Mouse (Mus musculus): ENCODE measurements around the gene Cend1. TPM values are rescaled to one million over a fixed set of nuclear protein-coding genes. Genes with fewer than 3 reads are reported as not detected.

Cend1 gene
- polyA plus RNA-seq, 1 experiment: 1.3 TPM

DNA sequence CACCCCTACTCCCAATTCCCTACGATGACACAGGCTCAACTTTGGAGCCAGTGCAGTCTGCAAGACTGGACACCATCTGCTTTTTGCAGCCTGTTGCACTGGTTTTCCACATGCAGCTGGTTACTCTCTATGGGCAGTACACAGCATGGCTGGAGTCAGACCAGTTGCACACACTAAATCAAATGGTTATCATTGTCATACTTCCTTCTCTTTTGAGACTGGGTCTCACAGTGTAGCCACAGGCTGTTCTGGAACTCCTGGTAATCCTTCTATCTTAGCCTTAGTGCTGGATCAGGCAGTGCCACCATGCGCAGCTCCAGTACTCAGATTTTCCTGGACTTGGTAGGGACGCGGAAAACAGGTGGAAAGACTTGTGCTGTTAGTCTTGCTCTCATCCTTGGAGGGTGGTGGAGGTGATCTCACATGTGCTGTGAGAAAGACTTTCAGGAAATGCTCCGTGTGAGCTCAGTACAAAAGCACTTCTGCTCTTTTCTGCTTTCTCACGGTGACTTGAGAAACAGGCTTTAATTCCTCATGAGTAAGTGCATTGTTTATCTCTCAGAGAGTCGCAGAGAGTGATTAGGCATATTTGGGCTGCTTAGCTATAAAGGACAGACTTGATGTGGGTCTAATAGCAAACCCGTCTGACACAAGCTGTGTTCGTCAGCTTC lies 36.6 kb downstream of the Cend1 start:
- no peak for DNase-seq (ENCODE audit: low spot score)

DNA sequence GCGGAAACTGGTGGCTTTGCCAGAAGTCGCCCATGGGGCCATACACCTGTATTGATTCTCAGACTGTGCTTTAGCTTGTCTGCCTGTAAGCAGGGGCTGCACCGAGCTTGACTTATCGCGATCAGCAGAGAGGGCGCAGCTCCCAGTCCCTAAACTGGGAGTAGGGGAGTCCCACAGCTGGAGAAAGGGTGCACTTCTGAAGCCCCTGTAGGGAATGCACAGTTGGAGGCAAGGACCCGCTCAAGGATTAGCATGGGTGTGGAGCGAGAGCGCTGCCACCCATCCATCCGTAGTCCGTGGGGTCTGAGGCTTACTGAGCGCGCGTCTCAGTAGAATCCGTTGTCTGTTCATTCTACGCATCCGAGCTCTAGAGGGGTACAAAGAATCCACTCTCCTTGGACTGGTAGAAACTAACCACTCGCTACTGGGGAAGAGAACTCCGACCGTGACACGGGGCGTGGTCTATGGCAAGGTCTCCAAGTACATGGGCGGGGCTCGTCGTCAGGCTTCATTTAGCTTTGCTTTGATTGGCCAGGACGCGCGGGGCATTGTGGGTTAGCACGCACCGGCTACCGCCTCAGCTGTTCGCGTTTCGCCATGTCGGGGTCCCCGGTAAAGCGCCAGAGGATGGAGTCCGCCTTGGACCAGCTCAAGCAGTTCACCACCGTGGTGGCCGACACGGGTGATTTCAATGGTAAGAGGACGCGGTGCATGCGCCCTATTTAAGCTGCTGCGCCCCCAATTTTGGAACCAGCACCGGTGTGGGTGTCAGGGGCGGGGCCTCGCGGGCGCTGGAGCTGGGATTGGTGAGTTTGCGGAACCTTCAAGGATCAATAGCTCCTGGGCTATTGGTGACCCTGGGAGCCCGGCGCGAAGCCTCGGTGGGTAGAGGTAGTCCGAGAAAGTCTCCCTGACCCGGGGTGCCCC lies 37.4 kb downstream of the Cend1 start, which contains the start of gene Taldo1:
Gene Taldo1, plus strand, starts transcription at position 575 of the 927 bp plus-strand sequence.
- peak; percentile 92 for DNase-seq (ENCODE audit: low spot score)

DNA sequence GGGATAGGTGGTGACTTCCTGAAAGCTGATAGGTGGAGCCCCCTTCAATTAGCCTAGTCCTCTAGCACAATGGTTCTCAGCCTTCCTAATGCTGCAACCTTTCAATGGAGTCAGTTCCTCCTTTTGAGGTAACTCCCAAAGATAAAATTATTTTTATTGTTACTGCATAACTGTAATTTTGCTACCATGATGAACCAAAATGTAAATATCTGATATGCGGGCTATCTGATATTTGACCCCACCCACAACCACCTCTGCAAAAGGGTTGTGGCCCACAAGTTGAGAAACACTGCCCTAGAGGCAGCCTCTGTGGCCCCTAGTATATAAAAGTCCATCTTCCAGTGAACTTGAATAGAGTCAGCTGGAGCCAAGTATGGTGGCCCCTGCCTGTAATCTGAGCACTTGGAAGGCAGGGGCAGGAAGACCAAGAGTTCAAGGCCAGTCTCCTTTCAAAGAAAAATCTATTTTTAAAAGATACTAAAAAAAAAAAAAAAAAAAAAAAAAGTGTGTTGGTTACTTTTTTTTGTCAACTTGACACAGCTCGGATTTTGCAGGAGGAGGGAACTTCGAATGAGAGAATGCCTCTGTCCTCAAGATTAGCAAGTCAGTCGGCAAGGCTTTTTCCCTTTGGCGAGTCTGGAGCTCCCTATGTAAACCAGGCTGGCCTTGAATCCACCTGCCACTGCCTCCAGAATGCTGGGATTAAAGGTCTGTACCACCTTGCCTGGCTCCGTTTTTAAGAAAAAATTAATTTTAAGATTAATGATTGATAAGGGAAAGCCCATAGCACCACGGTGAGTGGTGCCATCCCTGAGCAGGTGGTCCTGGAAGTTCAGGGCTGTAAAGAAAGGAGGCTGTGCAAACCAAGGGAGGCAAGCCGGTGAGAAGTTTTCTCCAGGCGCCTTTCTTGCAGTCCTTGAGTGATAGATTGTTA lies 38.7 kb downstream of the Cend1 start:
- no peak for DNase-seq (ENCODE audit: low spot score)

DNA sequence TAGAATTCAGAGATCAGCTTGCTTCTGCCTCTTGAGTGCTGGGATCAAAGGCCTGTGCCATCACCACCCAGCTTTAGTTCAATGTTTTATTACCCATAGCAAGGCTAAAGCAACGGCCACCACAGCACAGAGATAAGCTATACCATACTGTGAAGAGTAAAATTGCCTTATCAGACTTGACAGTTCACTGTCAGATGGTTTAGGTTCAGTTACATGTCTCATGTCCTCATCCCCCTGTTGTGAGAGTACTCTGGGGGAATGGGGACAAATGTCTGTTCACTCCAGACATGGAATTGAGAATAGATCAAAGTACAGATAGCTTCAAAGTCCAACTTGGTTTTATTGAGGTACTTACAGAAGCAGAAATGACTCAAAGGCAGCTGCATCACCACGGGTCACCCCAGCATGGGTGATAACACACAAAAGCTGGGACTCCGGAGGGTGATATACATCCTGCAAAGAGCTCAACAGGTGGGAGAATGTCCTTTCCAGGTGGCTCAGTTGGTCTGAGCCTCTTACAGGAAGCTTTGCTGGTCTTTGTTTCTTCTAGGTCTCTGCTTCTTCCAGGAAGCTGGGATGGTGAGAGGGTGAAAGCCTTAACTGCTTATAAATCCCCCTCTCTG lies 40.7 kb downstream of the Cend1 start:
- DNase-seq (ENCODE audit: low spot score): no peak

DNA sequence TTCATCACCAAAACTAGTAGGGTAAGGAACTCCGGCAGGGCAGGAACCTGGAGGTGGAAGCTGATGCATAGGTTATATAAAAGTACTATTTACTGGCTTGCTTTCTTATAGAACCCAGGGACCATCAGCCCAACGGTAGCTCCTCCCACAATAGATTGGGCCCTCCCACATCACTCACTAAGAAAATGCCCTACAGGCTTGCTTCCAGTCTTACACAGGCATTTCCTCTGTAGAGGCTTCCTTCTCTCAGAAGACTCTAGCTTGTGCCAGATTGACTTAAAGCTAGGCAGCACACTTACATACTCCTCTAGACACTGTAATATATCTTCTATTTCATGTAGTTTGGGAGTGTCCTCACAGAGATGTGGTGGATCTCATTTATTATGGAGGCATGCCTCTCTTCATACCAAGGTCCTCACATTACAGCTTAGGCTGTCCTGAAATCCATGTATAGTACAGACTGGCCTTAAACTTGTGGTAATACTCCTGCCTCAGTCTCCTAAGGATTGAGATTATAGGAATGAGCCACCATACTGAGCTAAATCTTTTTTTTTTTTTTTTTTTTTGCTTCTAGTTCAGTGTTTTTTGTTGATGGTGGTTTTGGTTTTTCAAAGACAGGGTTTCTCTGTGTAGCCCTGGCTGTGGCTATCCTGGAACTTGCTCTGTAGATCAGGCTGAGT lies 41.3 kb downstream of the Cend1 start:
- no peak for DNase-seq (ENCODE audit: low spot score)

DNA sequence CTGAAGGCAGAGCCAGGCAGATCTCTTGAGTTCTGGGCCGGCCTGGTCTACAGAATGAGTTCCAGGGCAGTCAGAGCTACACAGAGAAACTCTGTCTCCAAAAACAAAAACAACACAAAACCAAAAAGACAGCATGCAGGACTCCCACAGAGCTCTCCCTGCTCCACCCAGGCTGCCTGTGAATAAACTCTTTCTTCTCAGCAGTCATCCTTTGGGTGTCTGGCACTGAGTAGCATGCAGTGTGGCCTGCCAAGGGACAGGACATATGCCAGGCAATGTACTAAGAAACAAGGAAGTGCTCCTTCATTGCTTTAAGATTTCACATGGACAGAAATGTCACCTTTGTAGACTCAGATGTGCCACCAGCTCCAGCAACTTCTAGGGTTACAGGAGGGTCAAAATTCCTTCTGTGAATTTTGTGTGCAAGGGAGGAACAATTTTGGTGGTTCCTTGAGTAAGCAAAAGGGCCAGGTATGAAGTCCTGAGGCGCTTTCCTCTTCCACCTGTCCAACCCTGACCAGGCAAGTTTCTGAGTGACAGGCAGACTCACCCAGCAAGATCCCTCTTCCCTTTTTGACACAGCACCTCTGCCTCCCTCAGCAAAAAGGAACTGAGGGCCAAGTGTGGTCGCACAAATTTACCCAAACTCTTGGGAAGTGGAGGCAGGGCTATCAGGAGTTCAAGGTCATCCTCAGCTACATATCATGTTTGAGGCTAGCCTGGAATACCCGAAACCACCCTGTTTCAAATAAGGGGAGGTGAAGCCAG lies 48.0 kb downstream of the Cend1 start:
- no peak for DNase-seq (ENCODE audit: low spot score)

DNA sequence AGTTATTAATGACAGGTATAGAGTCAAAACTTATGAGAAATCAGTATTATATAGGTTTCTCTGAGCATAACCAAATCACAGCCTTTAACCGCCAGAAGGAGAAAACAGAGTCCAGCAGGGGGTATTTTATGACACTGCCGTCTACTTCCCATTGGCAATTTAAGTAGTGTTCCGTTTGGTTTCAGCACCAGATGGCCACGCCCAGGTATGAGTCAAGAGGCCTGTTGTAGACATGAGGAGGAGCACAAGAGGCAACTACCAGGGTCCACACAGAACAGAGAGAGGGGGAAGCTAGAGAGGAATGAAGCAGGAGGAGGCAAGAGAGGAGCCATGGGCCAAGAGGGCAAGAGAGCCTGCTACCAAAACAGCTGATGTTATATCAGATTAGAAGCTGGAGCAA lies 49.7 kb downstream of the Cend1 start:
- DNase-seq (ENCODE audit: low spot score): no peak

Other genes starting within 250 kb of the Cend1 start
- gene Hras, start 235.5 kb downstream of the Cend1 start, polyA plus RNA-seq (2012; rRNA removed): 114 and 129 TPM in 2 replicates
- gene Lrrc56, start 235.3 kb downstream of the Cend1 start, polyA plus RNA-seq (2012; rRNA removed): 5.2 and 5.8 TPM in 2 replicates
- gene Lmntd2, start 215.4 kb downstream of the Cend1 start, polyA plus RNA-seq (2012; rRNA removed): 8.4 and 11.6 TPM in 2 replicates
- gene Rassf7, start 213.6 kb downstream of the Cend1 start, polyA plus RNA-seq (2012; rRNA removed): 97.6 and 157 TPM in 2 replicates
- gene Phrf1, start 200.7 kb downstream of the Cend1 start, polyA plus RNA-seq (2012; rRNA removed): 16.4 and 30.4 TPM in 2 replicates
- 21.2 and 23.3 TPM in 2 replicates for gene Irf7, start 163.0 kb downstream of the Cend1 start, polyA plus RNA-seq (2012; rRNA removed)
- gene Cdhr5, start 152.7 kb downstream of the Cend1 start, polyA plus RNA-seq (2012; rRNA removed): 0.07 TPM in 1 of 2 replicates, not detected in the other
- gene Sct, start 150.4 kb downstream of the Cend1 start, polyA plus RNA-seq (2012; rRNA removed): 0.41 and 1.3 TPM in 2 replicates
- gene Drd4, start 137.5 kb downstream of the Cend1 start, polyA plus RNA-seq (2012; rRNA removed): 0.06 and 0.21 TPM in 2 replicates
- 14.6 and 22.8 TPM in 2 replicates for gene Deaf1, start 101.8 kb downstream of the Cend1 start, polyA plus RNA-seq (2012; rRNA removed)
- gene Tmem80, start 101.8 kb downstream of the Cend1 start, polyA plus RNA-seq (2012; rRNA removed): 34.1 and 42.5 TPM in 2 replicates
- gene Eps8l2, start 90.6 kb downstream of the Cend1 start, polyA plus RNA-seq (2012; rRNA removed): 79.7 and 109 TPM in 2 replicates
- gene Taldo1, start 37.3 kb downstream of the Cend1 start, polyA plus RNA-seq (2012; rRNA removed): 269 and 320 TPM in 2 replicates
- gene Gatd1, start 15.4 kb downstream of the Cend1 start, polyA plus RNA-seq (2012; rRNA removed): 48.3 and 59.2 TPM in 2 replicates
- gene Slc25a22, start 8.4 kb upstream of the Cend1 start, polyA plus RNA-seq (2012; rRNA removed): 42.0 and 55.2 TPM in 2 replicates
- 4.7 and 4.8 TPM in 2 replicates for gene Pidd1, start 14.5 kb upstream of the Cend1 start, polyA plus RNA-seq (2012; rRNA removed)
- 1,171 and 1,507 TPM in 2 replicates for gene Rplp2, start 17.9 kb upstream of the Cend1 start, polyA plus RNA-seq (2012; rRNA removed)
- 108 and 133 TPM in 2 replicates for gene Pnpla2, start 25.7 kb upstream of the Cend1 start, polyA plus RNA-seq (2012; rRNA removed)
- gene Cracr2b, start 31.6 kb upstream of the Cend1 start, polyA plus RNA-seq (2012; rRNA removed): 24.0 and 25.8 TPM in 2 replicates
- gene Cd151, start 37.9 kb upstream of the Cend1 start, polyA plus RNA-seq (2012; rRNA removed): 280 and 288 TPM in 2 replicates
- gene Polr2l, start 45.6 kb upstream of the Cend1 start, polyA plus RNA-seq (2012; rRNA removed): 41.8 and 48.1 TPM in 2 replicates
- 161 and 196 TPM in 2 replicates for gene Tspan4, start 45.7 kb upstream of the Cend1 start, polyA plus RNA-seq (2012; rRNA removed)
- 28.5 and 32.0 TPM in 2 replicates for gene Chid1, start 110.4 kb upstream of the Cend1 start, polyA plus RNA-seq (2012; rRNA removed)
- gene Ap2a2, start 132.7 kb upstream of the Cend1 start, polyA plus RNA-seq (2012; rRNA removed): 19.8 and 32.9 TPM in 2 replicates
- gene Muc6, start 225.8 kb upstream of the Cend1 start, polyA plus RNA-seq (2012; rRNA removed): 0.01 and 0.03 TPM in 2 replicates